Mouse (Mus musculus) activated CD4-positive, CD25-positive, alpha-beta regulatory T cell, adult 4 months (primary cell): ENCODE results near the gene Optc. TPM values are rescaled to one million over a fixed set of nuclear protein-coding genes. Genes with fewer than 3 reads are reported as not detected.

Experiments used
- ATAC-seq: one replicate; pipeline ENCODE4 v1.8.0; 2017
- polyA plus RNA-seq, 2 experiments: library from polyadenylated mRNA; unstranded; fragments of 100-300 nt; shearing (Covaris generic); gene quantifications; one replicate each; pipeline ENCODE4 v1.2.1; 2017

Gene Optc
- polyA plus RNA-seq, 2 experiments from 2014 or later = not detected

DNA sequence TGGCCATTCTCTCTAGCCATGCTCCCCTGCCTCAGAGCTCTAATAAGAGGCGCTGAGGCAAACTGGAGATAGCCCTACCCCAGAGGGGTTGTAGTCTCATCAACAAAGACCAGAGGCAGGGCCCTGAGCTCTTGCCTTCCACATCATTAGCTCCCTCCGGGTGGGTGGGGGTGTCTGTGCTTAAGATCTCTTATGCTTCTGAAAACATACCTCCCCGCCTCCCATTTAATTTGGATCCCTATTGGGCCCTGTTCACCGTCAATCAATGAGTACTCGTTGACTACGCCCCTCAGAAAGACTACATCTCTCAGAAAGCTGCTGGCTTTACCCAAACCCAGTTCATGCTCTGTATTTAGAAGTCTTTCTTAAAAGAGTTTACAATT lies 10.3 kb upstream of the Optc start:
- ATAC-seq = no peak

- no peak for ATAC-seq
Observed at GRCm38 (mm10) chr1:133917456-133918087, 9.8 kb upstream of the Optc start.

GRCm38 (mm10) chr1:133915723-133916355 lies 8.0 kb upstream of the Optc start:
- no peak for ATAC-seq

GRCm38 (mm10) chr1:133915115-133915514 lies 7.3 kb upstream of the Optc start:
- no peak for ATAC-seq

DNA sequence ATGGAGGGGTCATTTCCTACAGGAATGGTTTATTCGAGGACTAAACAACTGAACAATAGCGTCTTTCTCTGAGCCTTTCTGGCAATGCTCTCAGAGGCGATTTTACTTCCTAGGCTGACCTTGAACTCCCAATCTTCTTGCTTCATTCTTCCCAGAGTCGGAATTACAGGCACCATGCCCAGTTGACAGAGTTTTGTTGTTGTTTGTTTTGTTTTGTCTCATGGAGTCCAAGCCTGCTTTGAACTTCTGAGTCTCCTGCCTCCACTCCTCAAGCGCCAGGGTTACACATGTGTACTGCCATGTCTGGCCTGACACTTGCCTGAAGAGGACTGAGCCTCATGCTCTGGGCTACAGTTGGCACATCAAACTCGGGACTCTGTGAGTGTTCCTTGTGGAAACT lies 5.2 kb upstream of the Optc start:
- no peak for ATAC-seq

GRCm38 (mm10) chr1:133911456-133911855 lies 3.7 kb upstream of the Optc start:
- no peak for ATAC-seq

DNA sequence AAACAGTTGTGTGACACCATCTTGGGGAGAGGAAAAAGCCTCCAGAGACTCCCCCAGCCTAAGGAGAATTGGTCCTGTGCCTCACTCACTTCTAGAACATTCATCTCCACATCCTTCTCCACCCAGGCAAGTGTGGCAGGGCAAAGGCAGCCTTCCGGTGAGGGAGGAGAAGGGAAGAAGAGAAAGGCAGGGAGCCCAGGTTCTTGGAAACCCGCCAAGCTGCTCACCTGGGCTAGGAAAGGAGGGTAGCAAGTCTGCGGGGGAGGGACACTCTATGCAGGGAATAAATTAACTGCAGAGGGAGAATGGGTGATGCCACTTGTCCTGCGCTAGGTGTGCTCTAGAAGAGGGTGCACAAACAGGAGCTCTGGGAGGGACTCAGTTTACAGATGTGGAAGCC lies 3.2 kb upstream of the Optc start:
- no peak for ATAC-seq

GRCm38 (mm10) chr1:133910108-133910507 lies 2.3 kb upstream of the Optc start:
- ATAC-seq = no peak

DNA sequence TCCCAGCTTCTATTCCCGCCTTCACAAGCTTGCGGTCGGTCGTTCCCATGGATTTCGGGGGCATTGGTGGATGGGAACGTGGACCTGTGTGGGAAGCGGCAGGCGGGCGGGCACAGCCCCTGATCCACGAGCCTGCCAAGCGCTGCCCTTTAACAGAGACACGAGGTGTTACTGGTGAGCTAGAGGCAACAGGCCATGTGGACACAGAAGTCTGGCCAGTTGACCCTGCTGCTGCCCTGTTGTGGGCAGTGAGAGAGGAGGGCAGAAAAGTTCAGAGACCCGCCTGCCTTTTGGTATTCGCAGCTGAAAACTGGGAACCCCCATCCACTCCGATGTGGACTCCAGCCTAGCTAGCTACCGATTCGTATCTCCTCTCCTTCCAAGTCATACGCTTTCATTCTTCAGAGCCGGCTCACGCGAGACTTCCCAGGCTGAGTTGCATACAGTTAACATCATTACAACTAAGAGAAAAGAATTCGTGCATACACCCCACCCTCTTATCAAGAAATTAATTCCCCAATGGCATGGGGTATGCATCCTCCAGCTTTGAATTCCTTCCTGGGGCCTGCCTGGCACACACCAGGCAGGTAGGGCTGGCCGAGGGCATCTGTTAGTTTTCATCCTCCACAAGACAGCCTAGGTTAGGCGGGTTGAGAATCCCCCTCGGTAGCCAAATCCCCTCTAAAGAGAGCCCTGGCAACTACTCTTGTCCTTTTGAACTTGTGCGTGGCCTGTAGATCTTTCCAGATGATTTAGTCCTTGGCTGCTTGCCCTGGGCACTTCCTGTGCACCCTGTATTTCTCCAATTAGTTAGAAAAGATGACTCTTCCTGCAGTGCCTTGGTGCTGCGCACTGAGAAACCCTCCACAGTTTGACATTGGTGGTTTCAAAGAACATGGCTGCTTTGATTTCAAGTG lies 1.1 kb upstream of the Optc start:
- no peak for ATAC-seq

DNA sequence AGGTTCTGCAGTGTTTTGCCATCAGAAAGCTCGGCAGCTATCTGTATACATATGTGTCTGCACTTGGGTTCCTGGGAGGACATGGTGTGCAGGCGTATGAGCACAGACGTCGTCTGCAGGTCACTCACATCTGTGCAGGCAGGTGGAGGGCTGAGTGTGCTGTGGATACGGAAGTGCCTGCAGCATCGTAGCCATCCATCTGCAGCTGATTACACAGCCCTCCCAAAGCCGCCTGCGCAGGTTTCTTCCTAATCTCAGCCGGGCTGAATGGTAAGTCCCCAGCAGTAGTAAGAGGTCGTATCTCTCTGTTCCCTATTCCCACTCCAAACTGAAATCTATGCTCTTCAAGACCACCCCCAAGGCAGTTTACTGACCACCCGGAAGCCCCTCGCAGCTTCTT lies 1.4 kb downstream of the Optc start:
- ATAC-seq = no peak

DNA sequence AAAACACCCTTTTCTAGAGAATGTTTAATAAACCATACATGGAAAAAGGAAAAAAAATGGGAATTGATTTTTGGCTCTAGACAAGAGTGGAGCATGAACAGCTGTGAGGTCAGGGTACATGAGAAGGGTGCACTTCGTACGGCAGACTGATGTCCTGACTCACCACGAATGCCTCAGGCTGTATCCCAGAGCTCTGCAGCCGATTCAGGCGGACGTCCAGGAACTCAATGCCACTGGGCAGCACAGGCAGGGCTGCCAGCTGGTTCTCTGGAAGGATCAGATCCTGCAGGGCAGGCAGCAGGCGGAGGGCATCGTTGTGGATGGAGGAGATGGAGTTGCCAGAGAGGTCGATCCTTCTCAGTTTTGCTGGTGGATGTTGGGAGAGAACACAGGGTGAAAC lies 7.0 kb downstream of the Optc start:
- no peak for ATAC-seq

GRCm38 (mm10) chr1:133899043-133899542 lies 8.7 kb downstream of the Optc start:
- no peak for ATAC-seq

- no peak for ATAC-seq
Observed at GRCm38 (mm10) chr1:133897293-133897692, 10.5 kb downstream of the Optc start.

- no peak for ATAC-seq
Observed at GRCm38 (mm10) chr1:133891489-133891888, 16.3 kb downstream of the Optc start.

- no peak for ATAC-seq
Observed at GRCm38 (mm10) chr1:133889949-133890598, 17.7 kb downstream of the Optc start.

DNA sequence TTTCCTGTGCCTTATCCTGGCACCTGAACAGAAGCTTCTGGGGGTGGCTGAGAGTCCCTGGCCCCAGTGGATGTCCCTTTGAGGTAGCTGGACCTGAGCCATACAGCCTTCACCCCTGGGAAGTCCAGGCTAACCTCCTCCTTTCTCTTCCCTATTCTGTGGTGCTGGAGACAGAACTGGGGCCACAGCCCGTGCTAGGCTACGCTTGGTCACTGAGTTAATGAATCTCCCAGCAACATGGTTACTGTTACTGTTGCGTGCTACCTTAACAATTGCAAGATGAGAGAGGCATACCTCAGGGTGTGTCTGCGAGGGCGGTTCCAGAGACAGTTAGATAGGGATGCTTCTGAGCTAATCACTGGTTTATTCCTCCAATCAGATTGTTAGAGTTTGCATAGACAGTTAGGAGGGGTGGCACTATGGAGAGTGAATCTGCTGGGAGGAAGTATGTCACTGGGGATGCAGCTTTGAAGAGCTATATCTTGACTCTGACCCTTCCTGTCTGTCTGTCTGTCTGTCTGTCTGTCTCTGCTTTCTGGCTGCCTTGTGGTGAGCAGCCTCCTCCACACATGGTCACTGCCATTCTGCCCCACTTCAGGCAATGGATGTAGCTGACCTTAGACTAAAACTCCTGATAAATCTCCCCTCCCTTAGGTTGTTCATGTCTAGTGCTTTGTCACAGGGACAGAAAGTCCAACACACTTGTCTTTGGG lies 20.1 kb downstream of the Optc start:
- ATAC-seq = no peak

DNA sequence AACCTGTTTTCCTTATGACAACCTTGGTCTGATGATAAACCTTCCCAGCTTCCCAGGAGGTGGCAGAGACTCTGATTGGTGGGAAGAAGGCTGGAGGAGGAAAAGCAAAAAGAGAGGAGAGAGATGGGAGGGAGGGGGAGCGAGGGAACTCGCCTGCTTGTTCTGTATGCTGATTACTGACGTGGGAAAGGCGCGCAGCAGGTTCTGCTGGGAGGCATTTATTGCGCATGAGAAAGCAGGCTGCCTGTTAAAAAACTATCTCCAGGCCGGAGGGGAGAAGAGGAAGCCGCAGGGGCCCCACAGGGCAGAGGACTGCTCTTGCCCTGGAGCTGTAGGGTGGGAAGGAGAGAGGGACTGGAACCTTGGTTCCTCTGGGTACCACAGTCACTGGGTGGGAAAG lies 20.8 kb downstream of the Optc start:
- no peak for ATAC-seq

DNA sequence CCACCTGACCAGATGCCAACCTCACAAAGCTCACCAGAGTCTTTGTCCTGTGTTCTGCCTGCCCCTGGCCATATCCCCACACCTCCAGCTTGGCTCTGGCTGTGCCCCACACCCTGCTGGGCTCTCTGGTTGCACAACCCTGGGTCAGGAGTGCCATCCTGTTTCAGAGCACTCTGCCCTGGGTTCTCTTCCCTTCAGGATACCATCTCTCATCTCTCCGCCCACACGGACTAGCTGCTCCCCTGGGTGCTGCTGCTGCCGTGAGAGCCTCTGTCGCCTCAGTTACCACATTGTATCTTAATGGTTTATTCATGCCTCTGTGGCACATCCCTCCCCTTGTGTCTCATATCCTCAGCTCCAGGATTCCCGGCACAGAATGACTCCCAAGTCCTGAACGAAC lies 21.4 kb downstream of the Optc start:
- ATAC-seq = no peak

DNA sequence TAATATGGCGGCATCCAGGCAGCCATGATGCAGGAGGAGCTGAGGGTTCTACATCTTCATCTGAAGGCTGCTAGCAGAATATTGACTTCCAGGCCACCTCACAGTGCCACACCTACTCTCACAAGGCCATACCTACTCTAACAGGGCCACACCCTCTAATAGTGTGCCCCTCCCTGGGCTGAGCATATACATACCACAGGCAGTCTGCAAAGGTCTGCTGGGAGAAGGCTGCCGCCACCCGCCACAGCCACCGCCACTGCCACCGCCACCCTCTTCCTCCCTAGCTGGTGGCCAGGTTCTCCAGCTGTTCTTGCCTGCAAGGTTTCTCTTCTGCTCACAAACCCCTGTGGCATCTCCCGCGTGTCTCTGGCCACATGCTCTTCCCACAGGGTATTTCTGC lies 22.0 kb downstream of the Optc start:
- no peak for ATAC-seq

DNA sequence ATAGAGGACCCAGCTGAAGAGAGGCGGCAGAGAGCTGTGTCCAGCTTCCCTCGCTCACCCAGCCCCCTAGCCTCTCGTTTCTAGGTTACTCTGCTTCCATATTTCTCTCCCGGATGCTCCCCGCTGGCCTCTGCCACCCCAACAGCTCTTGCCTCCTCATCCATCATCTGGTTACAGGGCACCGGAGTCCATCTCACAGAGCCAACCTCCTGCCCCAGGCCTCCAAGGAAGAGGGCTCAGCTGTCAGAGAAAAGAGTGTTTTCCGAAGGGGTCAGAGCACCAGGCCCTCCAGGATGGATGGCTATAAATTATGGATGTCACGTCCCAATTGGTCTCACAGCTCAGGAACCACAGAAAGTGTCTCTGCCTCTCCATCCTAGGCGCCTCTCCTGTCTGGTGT lies 23.1 kb downstream of the Optc start:
- no peak for ATAC-seq

- ATAC-seq = no peak
Observed at GRCm38 (mm10) chr1:133884090-133884489, 23.7 kb downstream of the Optc start.
